Mouse (Mus musculus) midbrain, embryonic 11.5 days (tissue): ENCODE results near the gene St3gal3. TPM values are rescaled to one million over a fixed set of nuclear protein-coding genes. Genes with fewer than 3 reads are reported as not detected.
A peak's percentile ranks its signal among the peaks of the same experiment; 100 is the strongest.

ENCODE experiments used
- ATAC-seq: fragments of 200-750 bp; cut with Nextera tagmentation; 2 replicates; pipeline ENCODE4 v1.8.0; 2017; ENCODE audit warnings: moderate TSS enrichment, moderate library complexity; ENCODE audit not compliant: low FRiP score
- DNase-seq: peaks from one replicate; pipeline ENCODE4 v3.0.0; 2015; ENCODE audit warnings: low spot score; ENCODE audit errors: missing footprints
- H3K27ac ChIP-seq: fragments of 300-500 bp; sonication (generic); 2 replicates; pipeline ENCODE4 v1.5.1; 2014; ENCODE audit warnings: low read depth, low read length
- H3K27me3 ChIP-seq: fragments of 300-500 bp; sonication (generic); 2 replicates; pipeline ENCODE4 v1.6.1; 2014; ENCODE audit warnings: mild to moderate bottlenecking, low read length, moderate library complexity, mixed read lengths; ENCODE audit not compliant: control insufficient read depth, insufficient read depth
- H3K36me3 ChIP-seq: fragments of 300-500 bp; sonication (generic); 2 replicates; pipeline ENCODE4 v1.6.1; 2014; ENCODE audit warnings: mild to moderate bottlenecking, low read length, moderate library complexity, mixed read lengths; ENCODE audit not compliant: control insufficient read depth, insufficient read depth
- H3K4me1 ChIP-seq: fragments of 300-500 bp; sonication (generic); 2 replicates; pipeline ENCODE4 v1.6.1; 2014; ENCODE audit warnings: low read length; ENCODE audit not compliant: control insufficient read depth, insufficient read depth
- H3K4me2 ChIP-seq: fragments of 300-500 bp; sonication (generic); 2 replicates; pipeline ENCODE4 v1.6.1; 2014; ENCODE audit warnings: mild to moderate bottlenecking, moderate library complexity
- H3K4me3 ChIP-seq: fragments of 300-500 bp; sonication (generic); 2 replicates; pipeline ENCODE4 v1.5.1; 2014; ENCODE audit warnings: low read depth, low read length
- H3K9ac ChIP-seq: fragments of 300-500 bp; sonication (generic); 2 replicates; pipeline ENCODE4 v1.6.1; 2014; ENCODE audit warnings: low read length
- H3K9me3 ChIP-seq: fragments of 300-500 bp; sonication (generic); 2 replicates; pipeline ENCODE4 v1.6.1; 2016; ENCODE audit warnings: low read length; ENCODE audit not compliant: control insufficient read depth
- WGBS: fragments of 180-500 bp; shearing (Covaris S2); extraction: QIAGEN DNeasy Blood & Tissue Kit; methylation state at CpG from one replicate; pipeline ENCODE4 v1.1.7; 2014; 5-methylcytosine and 5-hydroxymethylcytosine counted together
- polyA plus RNA-seq: library from polyadenylated mRNA; unstranded; fragments of >200 nt; fragmentation: Nextera tagmentation; extraction: Ambion mirVana; gene quantifications from 2 replicates; pipeline ENCODE4 v1.2.1, GENCODE M21; 2014

The St3gal3 gene
- polyA plus RNA-seq, 1 experiment from 2014 or later = 5.7 TPM

DNA sequence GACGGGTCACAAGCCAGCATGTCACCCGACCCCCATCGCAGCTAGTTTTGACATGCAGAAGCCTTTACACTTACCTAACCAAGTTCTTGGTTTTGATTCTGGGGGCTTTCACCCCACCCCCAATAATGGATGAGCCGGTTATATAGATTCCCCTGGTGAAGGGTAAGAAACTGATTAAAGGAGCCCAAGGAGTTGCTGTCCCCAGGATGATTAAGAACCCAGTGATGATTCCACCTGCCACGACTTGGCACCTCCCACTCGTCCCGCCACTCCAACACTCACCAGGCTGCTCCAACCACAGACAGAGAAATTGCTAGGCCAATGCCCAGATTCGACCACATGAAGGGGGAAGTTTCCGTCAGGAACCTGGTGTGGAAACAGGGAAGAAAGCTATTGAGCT is 248.7 kb downstream of the St3gal3 start:
- Histone ChIP-seq H3K9ac (no peak overlapping the region), H3K4me2 (peak overlapping the region; percentile 91), H3K9me3 (no peaks in the 10 kb centered on the region), H3K27me3 (no peaks in the 10 kb centered on the region), H3K4me3 (no peak overlapping the region; the same call in 1 of the 2 replicates), H3K4me1 (peaks cover 28% of the 10 kb centered on the region), H3K27ac (no peak overlapping the region), H3K36me3 (peaks cover 2% of the 10 kb centered on the region; the same call in 1 of the 2 replicates)
- ATAC-seq (no peak), DNase-seq (no peak)
- 89% methylated on average over 9 of the region's 9 CpGs for WGBS

DNA sequence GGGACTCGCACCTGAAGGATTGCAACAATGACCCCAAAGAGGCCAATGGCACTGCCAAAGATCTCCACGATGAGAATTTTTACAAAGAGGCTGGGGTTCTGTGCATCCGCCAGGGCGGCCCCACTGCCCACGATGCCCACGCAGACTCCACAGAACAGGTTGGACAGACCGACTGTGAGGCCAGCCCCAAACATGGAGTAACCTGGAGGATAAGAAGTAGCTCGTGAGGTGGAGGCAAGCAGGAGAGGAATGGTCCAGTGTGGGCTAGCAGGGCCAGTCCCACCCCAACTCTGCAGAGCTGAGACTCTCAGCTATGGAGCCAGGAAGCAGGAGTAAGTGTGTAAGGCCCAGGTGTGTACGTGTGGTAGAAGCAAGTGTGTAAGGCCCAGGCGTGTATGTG is 249.6 kb downstream of the St3gal3 start:
- WGBS = 94% methylated on average over 10 of the region's 10 CpGs
- DNase-seq (no peak), ATAC-seq (no peak)
- Histone ChIP-seq H3K27me3 (no peaks in the 10 kb centered on the region), H3K36me3 (peaks cover 2% of the 10 kb centered on the region; the same call in 1 of the 2 replicates), H3K4me2 (no peak overlapping the region), H3K4me1 (peaks cover 25% of the 10 kb centered on the region), H3K9me3 (no peaks in the 10 kb centered on the region), H3K27ac (no peak overlapping the region), H3K9ac (no peak overlapping the region), H3K4me3 (no peak overlapping the region)

DNA sequence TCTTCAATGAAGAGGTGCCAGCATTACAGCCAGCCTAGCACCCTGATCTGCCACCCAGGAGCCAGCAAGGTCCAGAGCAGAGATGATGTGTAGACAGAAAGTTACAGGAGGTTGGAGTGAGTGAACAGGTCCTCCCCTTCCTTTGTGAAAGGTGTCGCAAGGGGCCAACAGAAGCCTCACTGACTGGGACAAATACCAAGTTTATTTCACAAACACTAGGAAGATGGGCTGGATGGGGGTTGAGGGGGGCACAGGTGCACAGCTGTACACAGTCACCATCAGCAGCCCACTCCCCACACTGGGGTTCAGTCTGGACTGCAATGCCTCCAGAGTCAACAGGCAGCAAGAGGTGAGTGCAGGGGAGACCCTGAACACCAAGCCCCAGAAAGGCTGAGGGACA is 250.6 kb downstream of the St3gal3 start:
- no peak overlapping the region for H3K27ac ChIP-seq
- ATAC-seq (no peak), DNase-seq (no peak)
- no peak overlapping the region; the same call in 1 of the 2 replicates for H3K4me3 ChIP-seq
- H3K9me3 ChIP-seq = no peaks in the 10 kb centered on the region
- H3K27me3 ChIP-seq = no peaks in the 10 kb centered on the region
- no peaks in the 10 kb centered on the region; the same call in 1 of the 2 replicates for H3K36me3 ChIP-seq
- H3K9ac ChIP-seq = peak overlapping the region; percentile 94; the same call in 1 of the 2 replicates
- 100% methylated on average over 1 of the region's 1 CpGs for WGBS
- peak overlapping the region; percentile 71; the same call in 1 of the 2 replicates for H3K4me2 ChIP-seq
- peaks cover 25% of the 10 kb centered on the region for H3K4me1 ChIP-seq

DNA sequence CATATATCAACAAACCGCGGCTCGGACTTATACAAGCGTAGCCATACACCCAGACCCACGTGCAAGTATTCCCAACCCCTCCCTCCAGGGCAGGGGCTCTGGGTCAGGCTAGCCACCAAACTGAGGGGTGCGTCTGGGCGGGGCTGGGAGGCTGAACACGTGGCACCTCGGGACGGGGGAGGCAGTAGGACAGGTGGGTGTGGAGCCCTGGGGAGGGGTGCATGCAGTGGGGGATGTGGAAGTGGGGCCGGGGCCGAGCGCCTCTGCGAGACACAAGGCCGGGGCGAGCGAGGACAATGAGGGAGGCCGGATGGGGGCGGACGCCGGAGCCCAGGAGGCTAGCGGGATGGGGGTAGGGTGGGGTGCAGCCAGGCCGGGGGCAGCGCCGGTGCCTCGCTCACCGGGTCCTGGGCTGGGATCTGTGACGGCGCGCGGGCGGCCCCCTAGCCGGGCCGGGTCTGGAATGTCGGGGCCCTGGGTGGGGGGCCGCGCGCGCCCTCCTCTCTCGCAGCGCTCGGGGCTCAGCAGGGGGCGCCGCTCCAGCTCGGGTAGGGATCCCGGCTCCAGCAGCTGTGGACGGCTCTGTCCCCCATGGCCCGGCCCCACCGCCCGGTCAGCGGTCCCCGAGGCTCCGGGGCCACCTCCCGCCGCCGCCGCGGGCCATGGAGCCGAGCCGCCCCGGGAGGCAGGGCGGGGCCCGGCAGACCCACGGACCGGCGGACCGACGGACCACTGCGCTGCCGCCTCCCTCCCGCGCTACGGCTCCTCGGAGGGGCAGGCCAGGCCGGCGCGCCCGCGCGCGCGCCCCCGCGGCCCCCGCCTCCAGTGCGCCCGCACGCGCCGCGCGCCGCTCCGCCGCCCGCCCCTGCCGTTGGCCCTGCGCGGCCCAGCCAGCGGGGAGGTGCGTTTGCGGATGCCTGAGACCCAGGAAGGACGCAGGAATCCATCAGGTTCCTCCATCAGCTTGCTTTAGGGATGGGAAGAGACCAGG is 251.7 kb downstream of the St3gal3 start, which contains the start of gene B4galt2:
Gene B4galt2 (minus strand): TSS at position 787 of the 991 bp plus-strand sequence.
- peak within 1 kb of the TSS; percentile 94 for H3K9ac ChIP-seq
- peak within 1 kb of the TSS; percentile 86 for H3K4me3 ChIP-seq
- H3K9me3 ChIP-seq = no peaks in the 10 kb centered on the region
- peak within 1 kb of the TSS; percentile 51; the same call in 1 of the 2 replicates for H3K27ac ChIP-seq
- peak within 1 kb of the TSS; percentile 71 for H3K4me2 ChIP-seq
- peaks cover under 1% of the 10 kb centered on the region; the same call in 1 of the 2 replicates for H3K36me3 ChIP-seq
- H3K4me1 ChIP-seq = peaks cover 25% of the 10 kb centered on the region
- no peaks in the 10 kb centered on the region for H3K27me3 ChIP-seq
- DNase-seq (peak; percentile 96), ATAC-seq (peak; percentile 68)
- under 1% methylated on average over 81 of the region's 103 CpGs for WGBS

Other genes starting within 250 kb of the St3gal3 start
- gene Atp6v0b, start 247.6 kb downstream of the St3gal3 start, polyA plus RNA-seq = 214 and 216 TPM in 2 replicates
- gene Dph2, start 242.9 kb downstream of the St3gal3 start, polyA plus RNA-seq = 23.9 and 27.7 TPM in 2 replicates
- 49.0 and 54.7 TPM in 2 replicates for gene Ipo13, start 219.9 kb downstream of the St3gal3 start, polyA plus RNA-seq
- gene Artn, start 205.2 kb downstream of the St3gal3 start, polyA plus RNA-seq = 0.40 and 0.53 TPM in 2 replicates
- gene Kdm4a, start 45.1 kb upstream of the St3gal3 start, polyA plus RNA-seq = 58.1 and 59.3 TPM in 2 replicates
- 60.1 and 63.5 TPM in 2 replicates for gene Ptprf, start 156.5 kb upstream of the St3gal3 start, polyA plus RNA-seq